Mouse (Mus musculus): ENCODE measurements around the gene Lyst. TPM values are rescaled to one million over a fixed set of nuclear protein-coding genes. Genes with fewer than 3 reads are reported as not detected.

Gene Lyst
- polyA plus RNA-seq, 1 experiment = 1.6 TPM

DNA sequence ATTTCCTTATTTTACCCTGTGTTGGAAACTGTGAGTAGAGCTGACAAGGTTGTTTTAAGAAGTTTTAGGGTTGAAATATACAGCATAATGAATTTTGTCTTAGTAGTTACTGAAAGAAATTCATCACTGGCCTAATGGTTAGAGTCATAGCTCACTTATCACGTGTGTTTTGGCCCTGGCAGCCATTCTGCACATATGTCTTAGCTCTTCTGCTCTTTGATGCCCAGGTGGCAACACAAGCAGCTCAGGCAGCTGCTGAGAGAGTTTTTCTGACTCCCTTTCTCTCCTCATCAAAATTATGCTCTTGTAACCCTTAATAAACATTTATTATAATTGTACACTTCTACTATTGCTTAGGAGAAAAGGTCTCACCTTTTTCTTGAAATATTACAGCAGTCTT is 18.1 kb downstream of the Lyst start:
- Histone ChIP-seq H3K27ac (ENCODE audit: insufficient read depth, low read depth, low read length) (no peak overlapping the region), H3K36me3 (ENCODE audit: control insufficient read depth, insufficient read depth, low read length) (no peaks in the 10 kb centered on the region), H3K4me1 (ENCODE audit: control insufficient read depth, insufficient read depth, insufficient read length, low read length) (no peaks in the 10 kb centered on the region), H3K4me3 (ENCODE audit: low read depth, low read length) (no peak overlapping the region), H3K27me3 (ENCODE audit: control insufficient read depth, insufficient read depth, low read length) (no peaks in the 10 kb centered on the region)
- TF ChIP-seq POLR2A (IDR thresholded peaks at IDR 0.05; ENCODE audit: low read depth, low read length) (no peak), CTCF (IDR thresholded peaks at IDR 0.05; ENCODE audit: extremely low read depth, insufficient read length, insufficient replicate concordance, low read depth, low read length) (no peak)
- 38% methylated on average over 1 of the region's 1 CpGs for WGBS

GRCm38 (mm10) chr13:13609655-13610054 is 19.5 kb downstream of the Lyst start:
- Histone ChIP-seq H3K4me3 (ENCODE audit: low read depth, low read length) (no peak overlapping the region), H3K27me3 (ENCODE audit: control insufficient read depth, insufficient read depth, low read length) (no peaks in the 10 kb centered on the region), H3K36me3 (ENCODE audit: control insufficient read depth, insufficient read depth, low read length) (no peaks in the 10 kb centered on the region), H3K4me1 (ENCODE audit: control insufficient read depth, insufficient read depth, insufficient read length, low read length) (no peaks in the 10 kb centered on the region), H3K27ac (ENCODE audit: insufficient read depth, low read depth, low read length) (no peak overlapping the region)
- WGBS = 62% methylated on average over 2 of the region's 2 CpGs
- TF ChIP-seq CTCF (IDR thresholded peaks at IDR 0.05; ENCODE audit: extremely low read depth, insufficient read length, insufficient replicate concordance, low read depth, low read length) (no peak), POLR2A (IDR thresholded peaks at IDR 0.05; ENCODE audit: low read depth, low read length) (no peak)

DNA sequence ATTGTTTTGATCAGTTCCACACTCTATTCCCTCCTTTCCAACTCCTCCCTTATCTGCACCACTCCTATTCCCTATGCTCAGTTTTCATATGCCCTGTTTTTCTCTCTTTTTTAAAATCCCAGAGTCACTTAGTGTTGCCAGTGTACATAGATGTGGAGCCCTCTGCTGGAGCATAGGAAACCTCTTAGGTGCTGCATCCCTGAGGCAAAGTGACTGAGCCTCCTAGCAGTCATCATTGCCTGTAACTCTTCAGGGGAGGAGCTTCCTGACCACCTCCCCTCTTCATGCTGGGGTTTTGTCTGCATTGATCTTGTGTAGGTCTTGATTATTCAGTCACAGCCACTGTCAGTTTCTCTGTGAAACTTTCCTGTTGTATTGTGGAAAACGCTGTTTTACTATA is 22.7 kb downstream of the Lyst start:
- WGBS = 88% methylated on average over 1 of the region's 1 CpGs
- Histone ChIP-seq H3K4me1 (ENCODE audit: control insufficient read depth, insufficient read depth, insufficient read length, low read length) (no peaks in the 10 kb centered on the region), H3K27me3 (ENCODE audit: control insufficient read depth, insufficient read depth, low read length) (no peaks in the 10 kb centered on the region), H3K36me3 (ENCODE audit: control insufficient read depth, insufficient read depth, low read length) (no peaks in the 10 kb centered on the region), H3K27ac (ENCODE audit: insufficient read depth, low read depth, low read length) (no peak overlapping the region), H3K4me3 (ENCODE audit: low read depth, low read length) (no peak overlapping the region)
- no peak for TF ChIP-seq POLR2A (IDR thresholded peaks at IDR 0.05; ENCODE audit: low read depth, low read length)
- TF ChIP-seq CTCF (IDR thresholded peaks at IDR 0.05; ENCODE audit: extremely low read depth, insufficient read length, insufficient replicate concordance, low read depth, low read length) = no peak; the same call in 1 of the 2 replicates

DNA sequence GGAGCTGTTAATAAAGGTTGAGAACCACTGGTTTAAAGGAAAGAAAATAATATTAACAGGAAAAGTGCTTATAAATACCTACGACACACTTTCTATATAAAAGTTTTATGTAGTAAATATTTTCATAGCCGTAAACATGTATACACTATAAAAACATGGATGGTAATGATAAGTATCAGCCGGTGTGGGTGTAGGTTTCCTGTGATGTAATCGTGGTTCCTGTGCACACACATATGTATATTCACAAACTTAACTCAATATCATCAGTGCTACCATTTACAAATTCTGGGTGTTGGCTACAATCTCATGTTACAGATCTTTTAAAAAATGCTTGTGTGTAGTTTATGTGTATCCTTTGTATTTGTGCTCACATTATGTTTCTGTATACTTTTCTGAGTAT is 24.0 kb downstream of the Lyst start:
- H3K4me1 ChIP-seq (ENCODE audit: control insufficient read depth, insufficient read depth, insufficient read length, low read length) = no peaks in the 10 kb centered on the region
- H3K27me3 ChIP-seq (ENCODE audit: control insufficient read depth, insufficient read depth, low read length) = no peaks in the 10 kb centered on the region
- 91% methylated on average over 4 of the region's 4 CpGs for WGBS
- no peak overlapping the region for H3K27ac ChIP-seq (ENCODE audit: insufficient read depth, low read depth, low read length)
- 0 out of 2 replicates have a peak, but pooled peaks cover 1% of the 10 kb centered on the region for H3K36me3 ChIP-seq (ENCODE audit: control insufficient read depth, insufficient read depth, low read length)
- no peak for TF ChIP-seq POLR2A (IDR thresholded peaks at IDR 0.05; ENCODE audit: low read depth, low read length)
- TF ChIP-seq CTCF (IDR thresholded peaks at IDR 0.05; ENCODE audit: extremely low read depth, insufficient read length, insufficient replicate concordance, low read depth, low read length) = no peak
- H3K4me3 ChIP-seq (ENCODE audit: low read depth, low read length) = no peak overlapping the region

DNA sequence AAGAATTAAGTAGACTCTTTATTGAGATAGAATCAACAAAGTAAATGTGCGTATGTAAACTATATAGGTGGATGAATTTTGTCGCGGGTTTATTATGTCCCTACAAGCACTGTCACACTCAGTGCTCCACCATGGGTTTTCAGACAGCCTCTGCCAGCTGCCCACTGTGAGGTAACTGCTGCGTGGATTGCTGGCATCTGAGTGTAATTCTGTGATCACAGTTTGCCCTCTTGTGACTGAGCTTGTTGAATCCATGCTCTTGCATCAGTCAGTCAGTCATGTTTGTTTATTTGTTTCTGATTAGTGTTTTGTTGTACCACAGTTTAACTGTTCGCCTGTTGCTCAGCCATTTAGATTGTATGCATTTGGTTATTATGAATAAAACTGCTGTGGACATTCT is 31.3 kb downstream of the Lyst start:
- no peak overlapping the region for H3K4me3 ChIP-seq (ENCODE audit: low read depth, low read length)
- TF ChIP-seq POLR2A (IDR thresholded peaks at IDR 0.05; ENCODE audit: low read depth, low read length) = no peak
- no peak for TF ChIP-seq CTCF (IDR thresholded peaks at IDR 0.05; ENCODE audit: extremely low read depth, insufficient read length, insufficient replicate concordance, low read depth, low read length)
- H3K4me1 ChIP-seq (ENCODE audit: control insufficient read depth, insufficient read depth, insufficient read length, low read length) = no peaks in the 10 kb centered on the region
- H3K27ac ChIP-seq (ENCODE audit: insufficient read depth, low read depth, low read length) = no peak overlapping the region
- 84% methylated on average over 5 of the region's 5 CpGs for WGBS
- H3K27me3 ChIP-seq (ENCODE audit: control insufficient read depth, insufficient read depth, low read length) = no peaks in the 10 kb centered on the region
- H3K36me3 ChIP-seq (ENCODE audit: control insufficient read depth, insufficient read depth, low read length) = peaks cover 3% of the 10 kb centered on the region; the same call in 1 of the 2 replicates

DNA sequence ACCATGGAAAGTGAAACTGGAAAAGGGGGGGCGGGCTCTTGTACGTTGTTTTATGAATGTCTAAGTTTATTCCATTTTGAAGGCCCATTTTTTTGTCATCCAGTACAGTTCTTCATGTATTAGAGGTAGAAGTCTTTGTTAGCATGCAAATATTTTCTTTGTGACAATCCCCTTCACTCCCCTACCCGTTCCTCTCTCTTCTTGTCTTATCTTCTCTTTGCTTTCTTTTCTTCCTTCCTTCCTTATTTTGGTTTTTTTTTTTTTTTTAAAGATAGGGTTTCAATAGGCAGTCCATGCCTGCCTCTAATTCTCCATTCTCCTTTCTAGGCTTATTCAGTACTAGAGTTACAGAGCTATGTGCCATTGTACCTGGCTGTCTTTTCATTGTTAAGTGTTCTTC is 32.4 kb downstream of the Lyst start:
- Histone ChIP-seq H3K4me1 (ENCODE audit: control insufficient read depth, insufficient read depth, insufficient read length, low read length) (no peaks in the 10 kb centered on the region), H3K36me3 (ENCODE audit: control insufficient read depth, insufficient read depth, low read length) (peaks cover 3% of the 10 kb centered on the region; the same call in 1 of the 2 replicates), H3K27ac (ENCODE audit: insufficient read depth, low read depth, low read length) (no peak overlapping the region), H3K27me3 (ENCODE audit: control insufficient read depth, insufficient read depth, low read length) (no peaks in the 10 kb centered on the region), H3K4me3 (ENCODE audit: low read depth, low read length) (no peak overlapping the region)
- 63% methylated on average over 3 of the region's 3 CpGs for WGBS
- TF ChIP-seq POLR2A (IDR thresholded peaks at IDR 0.05; ENCODE audit: low read depth, low read length) = no peak
- no peak for TF ChIP-seq CTCF (IDR thresholded peaks at IDR 0.05; ENCODE audit: extremely low read depth, insufficient read length, insufficient replicate concordance, low read depth, low read length)

DNA sequence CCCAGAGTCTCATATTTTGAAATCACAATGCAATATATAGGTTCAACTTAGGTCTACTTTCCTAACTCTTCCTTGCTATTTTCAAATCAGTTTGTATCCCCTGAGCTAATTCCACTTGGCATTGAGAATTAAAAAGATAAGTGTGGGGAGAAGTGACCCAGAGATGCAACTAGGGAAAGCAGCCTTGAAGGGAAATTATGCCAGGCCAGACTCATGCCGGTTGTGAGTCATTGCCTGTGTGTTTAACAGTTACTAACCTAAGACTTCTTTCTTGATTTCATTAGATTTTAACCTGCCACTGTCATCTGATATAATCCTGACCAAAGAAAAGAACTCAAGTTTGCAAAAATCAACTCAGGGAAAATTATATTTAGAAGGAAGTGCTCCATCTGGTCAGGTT is 43.5 kb downstream of the Lyst start:
- no peaks in the 10 kb centered on the region for H3K27me3 ChIP-seq (ENCODE audit: control insufficient read depth, insufficient read depth, low read length)
- TF ChIP-seq POLR2A (IDR thresholded peaks at IDR 0.05; ENCODE audit: low read depth, low read length) (no peak), CTCF (IDR thresholded peaks at IDR 0.05; ENCODE audit: extremely low read depth, insufficient read length, insufficient replicate concordance, low read depth, low read length) (no peak)
- no peak overlapping the region for H3K27ac ChIP-seq (ENCODE audit: insufficient read depth, low read depth, low read length)
- H3K4me1 ChIP-seq (ENCODE audit: control insufficient read depth, insufficient read depth, insufficient read length, low read length) = no peaks in the 10 kb centered on the region
- H3K36me3 ChIP-seq (ENCODE audit: control insufficient read depth, insufficient read depth, low read length) = peaks cover 2% of the 10 kb centered on the region
- no peak overlapping the region for H3K4me3 ChIP-seq (ENCODE audit: low read depth, low read length)
- 84% methylated on average over 1 of the region's 1 CpGs for WGBS

GRCm38 (mm10) chr13:13634706-13635105 is 44.5 kb downstream of the Lyst start:
- H3K27ac ChIP-seq (ENCODE audit: insufficient read depth, low read depth, low read length) = no peak overlapping the region
- no peak for TF ChIP-seq CTCF (IDR thresholded peaks at IDR 0.05; ENCODE audit: extremely low read depth, insufficient read length, insufficient replicate concordance, low read depth, low read length)
- TF ChIP-seq POLR2A (IDR thresholded peaks at IDR 0.05; ENCODE audit: low read depth, low read length) = no peak
- H3K4me1 ChIP-seq (ENCODE audit: control insufficient read depth, insufficient read depth, insufficient read length, low read length) = no peaks in the 10 kb centered on the region
- H3K27me3 ChIP-seq (ENCODE audit: control insufficient read depth, insufficient read depth, low read length) = no peaks in the 10 kb centered on the region
- H3K36me3 ChIP-seq (ENCODE audit: control insufficient read depth, insufficient read depth, low read length) = peaks cover 2% of the 10 kb centered on the region
- H3K4me3 ChIP-seq (ENCODE audit: low read depth, low read length) = no peak overlapping the region
- WGBS = 90% methylated on average over 7 of the region's 7 CpGs

Data from small intestine, adult 2 months (tissue).